Mouse (Mus musculus): ENCODE measurements at regions not wholly inside any gene's neighbourhood (a gene's known extent, or its start where the extent isn't known, plus 50 kb on each side); places are given as distances from the start of the nearest gene placed in this dataset.

DNA sequence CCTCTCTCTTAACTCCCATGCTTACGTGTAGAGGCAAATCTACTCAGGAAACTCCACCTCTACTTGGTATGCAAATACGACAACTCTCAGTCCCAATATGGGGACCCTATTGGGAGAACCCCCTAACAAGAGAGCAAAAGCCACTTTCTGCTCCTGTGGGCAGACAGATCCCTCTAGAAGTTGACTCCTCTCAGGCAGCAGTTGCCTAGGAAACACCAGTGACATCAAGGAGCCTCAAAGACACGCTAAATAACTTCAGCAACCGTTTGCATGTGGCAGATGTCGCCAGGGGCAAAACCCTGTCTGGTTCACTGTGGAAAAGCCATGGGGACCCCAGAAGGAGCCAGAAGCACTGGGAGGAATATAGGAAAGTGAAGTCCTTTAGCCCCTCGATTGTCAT, 147.5 kb downstream of the Rybp start:
- H3K27me3 ChIP-seq, result peaks cover 10% of the 10 kb centered on the region
- H3K9ac ChIP-seq, result no peak overlapping the region
- no peaks in the 10 kb centered on the region for H3K36me3 ChIP-seq
- no peak overlapping the region for H3K4me2 ChIP-seq
- no peak; the same call in 1 of the 2 replicates for ATAC-seq (ENCODE audit: low FRiP score, low read depth)
- no peak overlapping the region for H3K27ac ChIP-seq (replicated peaks)
- WGBS, result 26% methylated on average over 6 of the region's 6 CpGs
- H3K4me3 ChIP-seq, result no peak overlapping the region
- no peaks in the 10 kb centered on the region for H3K9me3 ChIP-seq
- peaks cover 33% of the 10 kb centered on the region for H3K4me1 ChIP-seq (replicated peaks)

DNA sequence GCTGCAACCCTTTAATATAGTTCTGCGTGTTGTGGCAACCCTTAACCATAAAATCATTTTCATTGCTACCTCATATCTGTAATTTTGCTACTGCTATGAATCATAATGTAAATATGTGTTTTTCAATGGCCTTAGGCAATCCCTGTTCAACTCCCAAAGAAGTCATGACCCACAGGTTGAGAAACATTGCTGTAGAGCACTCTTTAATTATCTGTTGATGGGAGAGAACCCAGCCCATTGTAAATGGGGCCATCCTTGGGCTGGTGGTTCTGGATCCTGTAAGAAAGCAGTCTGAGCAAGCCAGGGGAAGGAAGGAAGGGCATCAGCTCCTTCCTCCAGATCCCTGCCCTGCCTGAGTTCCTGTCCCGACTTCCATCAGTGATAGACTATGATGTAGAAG, 148.6 kb downstream of the Rybp start:
- ATAC-seq (ENCODE audit: low FRiP score, low read depth), result no peak
- Histone ChIP-seq H3K9me3 (no peaks in the 10 kb centered on the region), H3K9ac (no peak overlapping the region), H3K4me2 (no peak overlapping the region), H3K4me1 (replicated peaks) (peaks cover 27% of the 10 kb centered on the region), H3K27me3 (peaks cover 10% of the 10 kb centered on the region), H3K27ac (replicated peaks) (no peak overlapping the region), H3K4me3 (no peak overlapping the region), H3K36me3 (no peaks in the 10 kb centered on the region)
- 92% methylated on average over 2 of the region's 2 CpGs for WGBS

DNA sequence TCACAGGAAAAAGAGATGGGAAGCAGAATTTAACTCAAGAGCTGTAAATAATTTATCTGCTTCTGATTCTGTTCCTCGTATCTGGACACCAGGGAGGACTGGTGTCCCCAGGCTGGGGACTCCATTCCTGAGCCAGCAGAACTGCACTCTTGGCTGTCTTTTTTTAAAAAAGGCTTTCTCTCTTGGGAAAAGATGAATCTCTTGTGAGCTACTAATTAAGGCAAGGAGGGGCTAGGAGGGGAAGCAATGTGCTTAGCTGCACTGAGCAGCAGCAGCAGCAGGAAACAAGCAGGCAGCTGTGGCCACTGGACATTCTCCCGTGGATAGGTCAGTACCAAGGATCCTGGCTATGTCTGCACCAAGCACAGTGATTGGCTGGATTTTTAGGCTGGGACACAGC, 152.1 kb downstream of the Rybp start:
- peaks cover 3% of the 10 kb centered on the region for H3K27me3 ChIP-seq
- H3K4me1 ChIP-seq (replicated peaks), result peaks cover 24% of the 10 kb centered on the region
- no peaks in the 10 kb centered on the region for H3K36me3 ChIP-seq
- ATAC-seq (ENCODE audit: low FRiP score, low read depth), result no peak
- H3K4me3 ChIP-seq, result no peak overlapping the region
- no peak overlapping the region for H3K27ac ChIP-seq (replicated peaks)
- no peak overlapping the region for H3K4me2 ChIP-seq
- no peak overlapping the region for H3K9ac ChIP-seq
- 32% methylated on average over 2 of the region's 2 CpGs for WGBS
- H3K9me3 ChIP-seq, result no peaks in the 10 kb centered on the region

DNA sequence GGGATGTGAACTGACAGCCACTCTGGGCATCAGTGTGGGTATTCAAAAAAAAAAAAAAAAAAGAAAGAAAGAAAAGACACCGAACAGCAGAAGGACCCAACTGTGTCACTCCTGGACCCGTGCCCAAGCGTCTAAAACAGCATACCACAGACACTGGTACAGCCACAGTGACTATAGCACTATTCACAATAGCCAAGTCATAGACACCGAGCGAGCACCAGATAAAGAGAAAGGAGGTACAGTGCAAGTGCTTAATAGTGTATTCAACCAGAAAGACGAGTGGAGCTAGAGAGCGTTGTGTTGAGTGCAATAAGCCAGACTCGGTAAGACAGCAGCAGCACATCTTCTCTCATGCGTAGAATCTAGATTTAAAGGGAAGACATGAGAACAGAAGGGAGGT, 153.3 kb downstream of the Rybp start:
- Histone ChIP-seq H3K4me1 (replicated peaks) (peaks cover 17% of the 10 kb centered on the region), H3K27me3 (peaks cover 3% of the 10 kb centered on the region), H3K27ac (replicated peaks) (no peak overlapping the region), H3K4me3 (no peak overlapping the region), H3K36me3 (no peaks in the 10 kb centered on the region), H3K9ac (no peak overlapping the region), H3K9me3 (no peaks in the 10 kb centered on the region), H3K4me2 (no peak overlapping the region)
- ATAC-seq (ENCODE audit: low FRiP score, low read depth), result no peak
- 35% methylated on average over 9 of the region's 9 CpGs for WGBS

DNA sequence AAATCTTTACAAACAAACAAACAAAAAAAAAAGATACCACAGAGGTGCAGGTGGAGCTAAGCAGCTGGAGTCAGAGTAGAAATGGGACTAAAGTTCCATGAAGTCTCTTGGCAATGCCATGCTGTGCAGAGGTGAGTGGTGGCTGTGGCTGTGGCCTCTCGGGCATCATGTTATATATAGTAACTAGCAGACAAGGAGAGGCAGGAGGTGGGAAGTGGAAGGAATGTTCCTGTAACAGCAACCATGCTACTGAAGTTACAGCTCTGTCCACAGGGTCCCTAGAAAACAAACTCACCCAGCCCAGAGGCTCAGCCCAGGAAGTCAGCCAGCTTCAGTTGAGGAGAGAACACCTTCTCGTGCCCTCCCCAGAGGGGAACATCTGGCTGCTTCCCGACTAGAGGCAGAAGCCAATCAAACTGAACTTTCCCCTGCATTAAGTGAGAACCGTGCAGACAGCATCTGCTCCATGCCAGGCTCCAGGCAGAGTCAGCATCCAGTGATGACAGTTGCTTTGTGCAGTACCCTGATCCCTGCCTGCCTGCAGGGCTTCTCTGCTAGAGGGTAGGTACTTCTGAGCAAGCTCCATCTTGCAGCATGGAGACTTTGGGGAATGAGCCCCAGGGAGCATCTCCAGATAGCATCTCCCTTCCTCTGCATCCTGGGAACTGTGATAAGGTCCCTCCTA, 154.2 kb downstream of the Rybp start:
- peaks cover 3% of the 10 kb centered on the region for H3K27me3 ChIP-seq
- H3K27ac ChIP-seq (replicated peaks), result no peak overlapping the region
- H3K9ac ChIP-seq, result no peak overlapping the region
- H3K4me3 ChIP-seq, result no peak overlapping the region
- no peak for ATAC-seq (ENCODE audit: low FRiP score, low read depth)
- no peaks in the 10 kb centered on the region for H3K9me3 ChIP-seq
- H3K36me3 ChIP-seq, result no peaks in the 10 kb centered on the region
- no peak overlapping the region for H3K4me2 ChIP-seq
- WGBS, result 32% methylated on average over 4 of the region's 4 CpGs
- peaks cover 22% of the 10 kb centered on the region for H3K4me1 ChIP-seq (replicated peaks)

DNA sequence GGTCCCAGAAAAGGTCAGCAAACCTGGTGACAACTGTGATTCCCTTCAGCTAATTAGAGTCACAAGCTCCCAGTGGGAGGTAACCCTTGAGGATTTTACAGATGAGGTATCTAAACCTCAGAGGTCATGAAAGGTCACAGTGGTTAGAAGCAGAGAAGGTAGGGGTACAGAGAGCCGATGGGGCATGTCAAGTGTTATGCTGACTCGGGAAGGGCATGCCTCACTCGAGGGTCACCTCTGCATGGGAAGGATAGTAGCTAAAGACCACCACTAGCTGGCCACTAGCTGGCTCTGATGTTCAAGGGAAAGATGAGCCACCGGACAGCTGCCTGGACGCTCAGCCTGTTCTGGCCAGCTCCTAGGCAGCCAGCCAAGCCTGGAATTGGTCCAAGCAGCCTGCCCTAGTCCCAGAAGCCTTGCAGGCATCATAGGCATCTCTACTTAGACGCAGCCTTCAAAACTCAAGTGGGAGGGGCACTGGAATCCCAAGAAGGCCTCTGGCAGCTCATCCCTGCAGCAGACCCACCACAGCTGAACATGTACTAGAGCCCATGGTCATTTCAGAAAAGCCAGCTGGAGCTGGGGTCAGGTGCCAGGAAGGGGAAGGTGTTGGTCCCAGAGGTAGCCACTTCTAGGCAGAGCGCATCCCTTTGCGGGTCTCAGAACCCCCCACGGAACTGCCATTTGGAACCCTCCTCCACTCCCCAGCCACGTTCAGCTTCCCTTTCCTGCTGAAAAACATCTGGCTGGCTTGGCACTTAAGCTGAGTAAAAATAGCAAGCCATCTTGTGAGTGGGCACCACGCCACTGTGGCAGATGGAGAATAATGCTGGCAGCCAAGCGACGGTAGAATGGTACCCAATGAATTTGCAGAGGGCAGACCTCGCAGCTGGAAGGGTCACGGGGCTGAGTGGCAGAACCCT, 159.8 kb downstream of the Rybp start:
- peaks cover 21% of the 10 kb centered on the region for H3K4me1 ChIP-seq (replicated peaks)
- H3K36me3 ChIP-seq, result no peaks in the 10 kb centered on the region
- no peak overlapping the region for H3K9ac ChIP-seq
- peak; percentile 77 for ATAC-seq (ENCODE audit: low FRiP score, low read depth)
- H3K4me2 ChIP-seq, result no peak overlapping the region
- no peaks in the 10 kb centered on the region for H3K9me3 ChIP-seq
- 33% methylated on average over 15 of the region's 15 CpGs for WGBS
- peaks cover 2% of the 10 kb centered on the region for H3K27me3 ChIP-seq
- H3K27ac ChIP-seq (replicated peaks), result peak overlapping the region; percentile 9; the same call in 1 of the 2 replicates
- H3K4me3 ChIP-seq, result no peak overlapping the region

DNA sequence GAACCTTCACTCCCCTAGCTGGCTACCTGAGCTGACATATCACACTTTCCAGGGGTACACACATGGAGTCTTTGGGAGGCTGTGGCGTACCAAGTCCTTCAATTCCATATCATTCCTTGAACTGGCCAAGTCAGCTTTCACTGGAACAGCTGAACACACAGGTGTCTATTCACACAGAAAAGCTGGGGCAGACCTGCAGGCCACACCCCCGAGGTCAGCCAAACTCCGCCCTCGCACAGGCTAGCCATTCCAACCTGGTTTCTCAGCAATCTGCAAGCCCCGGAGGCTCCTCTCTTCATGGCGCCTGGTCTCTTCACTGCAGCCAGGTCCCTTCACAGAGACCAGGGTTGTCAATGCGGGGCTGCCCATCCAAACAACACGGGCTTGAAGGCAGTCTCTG, 160.5 kb downstream of the Rybp start:
- Histone ChIP-seq H3K9me3 (no peaks in the 10 kb centered on the region), H3K4me3 (no peak overlapping the region), H3K27me3 (peaks cover 4% of the 10 kb centered on the region; the same call in 1 of the 2 replicates), H3K9ac (no peak overlapping the region), H3K4me2 (no peak overlapping the region), H3K36me3 (no peaks in the 10 kb centered on the region), H3K27ac (replicated peaks) (no peak overlapping the region), H3K4me1 (replicated peaks) (peaks cover 21% of the 10 kb centered on the region)
- no peak for ATAC-seq (ENCODE audit: low FRiP score, low read depth)
- 57% methylated on average over 8 of the region's 8 CpGs for WGBS

DNA sequence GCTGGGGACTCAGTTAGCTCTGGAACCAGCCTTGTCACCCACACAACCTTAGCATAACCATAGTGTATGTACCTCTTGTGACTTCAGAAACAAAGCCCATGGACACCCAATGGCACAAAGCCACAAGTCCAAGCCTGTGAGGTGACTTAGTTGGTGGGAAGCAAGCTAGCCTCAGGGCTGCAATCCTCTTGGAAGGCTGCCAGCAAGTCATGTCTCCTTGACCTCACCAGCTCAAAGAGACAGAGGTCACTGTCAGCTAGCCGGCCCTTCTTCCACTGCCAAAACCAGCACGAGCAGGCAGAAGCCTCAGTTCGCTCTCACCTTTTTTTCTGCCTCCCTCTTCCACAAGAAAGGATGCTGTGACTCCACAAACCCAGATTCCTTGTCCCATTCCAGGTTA, 161.0 kb downstream of the Rybp start:
- no peak overlapping the region for H3K4me2 ChIP-seq
- no peaks in the 10 kb centered on the region for H3K9me3 ChIP-seq
- H3K4me1 ChIP-seq (replicated peaks), result peaks cover 21% of the 10 kb centered on the region
- peaks cover 4% of the 10 kb centered on the region; the same call in 1 of the 2 replicates for H3K27me3 ChIP-seq
- H3K36me3 ChIP-seq, result no peaks in the 10 kb centered on the region
- 77% methylated on average over 3 of the region's 3 CpGs for WGBS
- no peak overlapping the region for H3K9ac ChIP-seq
- H3K4me3 ChIP-seq, result no peak overlapping the region
- no peak for ATAC-seq (ENCODE audit: low FRiP score, low read depth)
- H3K27ac ChIP-seq (replicated peaks), result no peak overlapping the region

DNA sequence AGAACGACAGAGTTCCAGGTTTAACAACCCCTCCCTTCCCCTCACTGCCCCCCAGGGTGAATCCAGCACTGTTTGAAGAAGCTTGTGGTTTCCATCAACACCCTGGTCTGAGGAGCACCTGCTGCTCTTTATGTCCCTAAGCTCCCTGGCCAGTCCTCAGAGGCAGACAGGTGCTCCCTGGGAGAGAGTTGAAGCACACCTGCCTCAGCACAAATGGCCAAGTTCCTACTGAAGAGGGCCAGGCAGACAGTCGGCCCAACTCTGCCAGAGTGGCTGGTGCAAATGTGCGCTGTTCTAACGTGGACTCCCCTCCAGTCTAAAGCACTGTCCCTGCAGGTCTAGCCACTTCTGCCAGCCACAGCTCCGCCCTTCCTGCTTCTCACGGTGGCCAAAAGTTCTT, 166.0 kb downstream of the Rybp start:
- no peak for ATAC-seq (ENCODE audit: low FRiP score, low read depth)
- no peaks in the 10 kb centered on the region for H3K9me3 ChIP-seq
- H3K4me1 ChIP-seq (replicated peaks), result peaks cover 12% of the 10 kb centered on the region
- no peak overlapping the region for H3K9ac ChIP-seq
- no peak overlapping the region for H3K4me3 ChIP-seq
- 57% methylated on average over 6 of the region's 6 CpGs for WGBS
- H3K27ac ChIP-seq (replicated peaks), result no peak overlapping the region
- H3K27me3 ChIP-seq, result 0 out of 2 replicates have a peak, but pooled peaks cover 4% of the 10 kb centered on the region
- H3K4me2 ChIP-seq, result no peak overlapping the region
- no peaks in the 10 kb centered on the region for H3K36me3 ChIP-seq

DNA sequence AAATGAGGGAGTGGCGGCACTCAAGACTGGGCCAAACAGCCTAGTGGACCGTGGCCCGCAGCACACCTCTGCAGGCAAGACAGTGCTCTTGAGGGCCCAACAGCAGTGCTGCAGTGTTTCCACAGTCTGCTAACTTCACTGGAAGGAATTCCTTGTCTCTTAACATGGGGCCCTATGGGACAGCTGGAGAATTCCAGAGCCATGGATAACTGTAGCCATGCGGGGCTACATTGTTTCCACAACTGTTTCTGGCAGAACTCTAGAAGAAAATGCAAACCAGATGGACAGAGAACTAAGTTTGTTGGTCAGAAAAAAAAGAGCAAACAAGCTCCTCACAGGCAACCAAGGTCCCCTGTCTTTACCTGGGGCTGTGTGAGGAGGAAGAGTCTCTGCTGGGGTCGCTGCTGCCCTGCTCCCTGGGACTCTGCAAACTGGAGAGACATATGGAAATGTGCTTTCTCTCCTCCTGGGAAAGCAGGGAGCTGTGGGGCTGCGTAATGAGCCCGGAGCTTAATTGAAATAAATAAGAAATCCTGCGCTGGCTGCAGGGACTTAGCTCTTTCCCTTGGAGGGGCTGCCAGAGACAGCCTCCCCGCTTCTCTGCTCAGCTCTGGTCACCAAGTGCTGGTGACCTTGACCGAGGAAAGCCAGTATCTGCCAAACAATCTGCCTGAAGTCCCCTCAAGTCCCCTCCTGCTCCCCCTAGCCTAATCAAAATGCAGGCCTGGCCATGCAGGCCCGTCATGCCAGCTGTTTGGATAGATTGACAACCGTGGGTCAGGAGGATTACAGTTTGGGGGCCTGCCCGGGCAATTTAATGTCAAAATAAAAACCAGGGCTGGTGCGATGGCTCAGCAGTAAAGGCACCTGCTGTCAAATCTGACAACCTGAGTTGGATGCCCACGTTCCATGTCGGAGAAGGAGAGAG, 167.0 kb downstream of the Rybp start:
- no peaks in the 10 kb centered on the region for H3K9me3 ChIP-seq
- no peak for ATAC-seq (ENCODE audit: low FRiP score, low read depth)
- no peak overlapping the region for H3K4me2 ChIP-seq
- H3K4me3 ChIP-seq, result no peak overlapping the region
- no peak overlapping the region for H3K9ac ChIP-seq
- no peak overlapping the region for H3K27ac ChIP-seq (replicated peaks)
- H3K36me3 ChIP-seq, result no peaks in the 10 kb centered on the region
- 42% methylated on average over 16 of the region's 16 CpGs for WGBS
- H3K27me3 ChIP-seq, result 0 out of 2 replicates have a peak, but pooled peaks cover 4% of the 10 kb centered on the region
- peaks cover 12% of the 10 kb centered on the region for H3K4me1 ChIP-seq (replicated peaks)

DNA sequence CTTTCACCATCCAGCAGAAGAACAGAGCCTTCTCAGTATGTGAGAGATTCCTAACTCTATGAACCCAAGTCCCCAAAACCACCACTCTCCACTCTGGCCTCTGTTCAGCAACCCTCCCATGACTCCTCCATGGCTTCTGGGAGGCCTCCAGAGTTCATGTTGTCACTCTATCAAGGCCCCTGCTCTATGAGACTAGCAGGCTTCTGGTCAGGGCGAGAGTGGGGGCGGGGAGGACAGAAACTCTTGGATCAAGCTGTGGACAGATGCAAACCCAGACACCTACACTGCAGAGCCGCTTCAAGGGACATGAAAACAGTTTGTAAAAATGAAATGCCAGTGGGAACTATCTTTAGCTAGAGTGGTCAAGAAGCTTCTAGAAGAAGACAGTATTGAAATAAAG, 170.2 kb downstream of the Rybp start:
- no peaks in the 10 kb centered on the region for H3K36me3 ChIP-seq
- 89% methylated on average over 3 of the region's 3 CpGs for WGBS

More for the DNA sequence above, 170.2 kb downstream of the Rybp start:
- no peak overlapping the region for H3K27ac ChIP-seq (replicated peaks)
- no peak overlapping the region for H3K4me2 ChIP-seq
- H3K9me3 ChIP-seq, result no peaks in the 10 kb centered on the region
- 0 out of 2 replicates have a peak, but pooled peaks cover 5% of the 10 kb centered on the region for H3K27me3 ChIP-seq
- no peak overlapping the region for H3K9ac ChIP-seq
- peaks cover 12% of the 10 kb centered on the region for H3K4me1 ChIP-seq (replicated peaks)
- ATAC-seq (ENCODE audit: low FRiP score, low read depth), result no peak
- H3K4me3 ChIP-seq, result no peak overlapping the region
